Mouse (Mus musculus) MEL (cell line): Measurements from ENCODE around the gene Gm43720. TPM values are rescaled to one million over a fixed set of nuclear protein-coding genes. Genes with fewer than 3 reads are reported as not detected.
A peak's percentile ranks its signal among the peaks of the same experiment; 100 is the strongest.

Source experiments
- DNase-seq: peaks from one replicate; pipeline ENCODE4 v3.0.0; 2011; ENCODE audit warnings: low read depth, low spot score
- H3K27ac ChIP-seq: 2 replicates; pipeline ENCODE4 v1.5.1; 2012; ENCODE audit warnings: low read depth, mild to moderate bottlenecking, control low read depth, low read length, moderate library complexity; ENCODE audit not compliant: control insufficient read depth
- H3K27me3 ChIP-seq, 2 experiments: fragments of 150-350 bp in 1 of 2; sonication (generic) in 1 of 2; 2 replicates each; pipeline ENCODE4 v1.6.1; 2012; ENCODE audit warnings: low read length in 2 of 2, mild to moderate bottlenecking in 2 of 2, improper control_type of control experiment in 1 of 2, moderate library complexity in 1 of 2; ENCODE audit not compliant: insufficient read depth in 2 of 2, control insufficient read depth in 1 of 2
- H3K36me3 ChIP-seq, 2 experiments: 2 replicates each; pipeline ENCODE4 v1.6.1; 2012 to 2014; ENCODE audit warnings: low read length in 2 of 2, improper control_type of control experiment in 1 of 2, inconsistent platforms in 1 of 2, mild to moderate bottlenecking in 1 of 2; ENCODE audit not compliant: insufficient read depth in 2 of 2, control insufficient read depth in 1 of 2
- H3K4me1 ChIP-seq, 2 experiments: fragments of 150-350 bp in 1 of 2; sonication (generic) in 1 of 2; 2 replicates each; pipeline ENCODE4 v1.6.1; 2012; ENCODE audit warnings: low read length in 2 of 2, improper control_type of control experiment in 1 of 2, mild to moderate bottlenecking in 1 of 2; ENCODE audit not compliant: insufficient read depth in 2 of 2, control insufficient read depth in 1 of 2
- H3K4me3 ChIP-seq, 2 experiments: fragments of 150-350 bp in 1 of 2; sonication (generic) in 1 of 2; 2 replicates each; pipeline ENCODE4 v1.5.1; 2012; ENCODE audit warnings: low read depth in 2 of 2, low read length in 2 of 2, mild to moderate bottlenecking in 2 of 2, moderate library complexity in 2 of 2, control low read depth in 1 of 2, improper control_type of control experiment in 1 of 2; ENCODE audit not compliant: control insufficient read depth in 1 of 2, insufficient read depth in 1 of 2
- H3K79me2 ChIP-seq: 2 replicates; pipeline ENCODE4 v1.6.1; 2012; ENCODE audit warnings: mild to moderate bottlenecking, low read length, moderate library complexity; ENCODE audit not compliant: control insufficient read depth, poor library complexity, insufficient read depth
- H3K9ac ChIP-seq: 2 replicates; pipeline ENCODE4 v1.6.1; 2012; ENCODE audit warnings: low read depth, mild to moderate bottlenecking, control low read depth, low read length, moderate library complexity; ENCODE audit not compliant: control insufficient read depth, poor library complexity, severe bottlenecking
- H3K9me3 ChIP-seq: fragments of 150-350 bp; sonication (generic); replicated peaks from 2 replicates; pipeline ENCODE4 v1.6.1; 2012; ENCODE audit warnings: mild to moderate bottlenecking, low read length, improper control_type of control experiment, moderate library complexity; ENCODE audit not compliant: insufficient read depth
- BHLHE40 ChIP-seq: IDR thresholded peaks from 2 replicates; pipeline ENCODE4 v1.6.1; 2012; ENCODE audit warnings: low read depth, mild to moderate bottlenecking, inconsistent platforms, low read length, improper control_type of control experiment, borderline replicate concordance
- CHD1 ChIP-seq: IDR thresholded peaks from 2 replicates; pipeline ENCODE4 v1.6.1; 2012; ENCODE audit warnings: low read depth, mild to moderate bottlenecking, inconsistent platforms, low read length, improper control_type of control experiment
- CTCF ChIP-seq, 3 experiments: IDR thresholded peaks in 2 of 3; conservative IDR thresholded peaks in 1 of 3; 2 replicates each; pipeline ENCODE4 v1.5.1; 2011 to 2012; ENCODE audit warnings: low read length in 3 of 3, low read depth in 2 of 3, mild to moderate bottlenecking in 2 of 3, improper control_type of control experiment in 1 of 3, inconsistent platforms in 1 of 3, mixed read lengths in 1 of 3, moderate library complexity in 1 of 3; ENCODE audit not compliant: control insufficient read depth in 1 of 3, insufficient read depth in 1 of 3, poor library complexity in 1 of 3, severe bottlenecking in 1 of 3
- E2F4 ChIP-seq: IDR thresholded peaks from 2 replicates; pipeline ENCODE4 v1.6.1; 2011; ENCODE audit warnings: low read depth, low read length, improper control_type of control experiment, borderline replicate concordance
- ELF1 ChIP-seq: IDR thresholded peaks from 2 replicates; pipeline ENCODE4 v1.6.1; 2014; ENCODE audit warnings: low read depth, mild to moderate bottlenecking, inconsistent platforms, low read length, improper control_type of control experiment, moderate library complexity
- EP300 ChIP-seq, 2 experiments: IDR thresholded peaks; 2 replicates each; pipeline ENCODE4 v1.6.1; 2011; ENCODE audit warnings: improper control_type of control experiment in 2 of 2, low read length in 2 of 2, low read depth in 1 of 2, mild to moderate bottlenecking in 1 of 2
- ETS1 ChIP-seq: IDR thresholded peaks from 2 replicates; pipeline ENCODE4 v1.6.1; 2012; ENCODE audit warnings: low read depth, mild to moderate bottlenecking, inconsistent platforms, low read length, improper control_type of control experiment, moderate library complexity
- GABPA ChIP-seq: IDR thresholded peaks from 2 replicates; pipeline ENCODE4 v1.6.1; 2012; ENCODE audit warnings: low read depth, mild to moderate bottlenecking, inconsistent platforms, low read length, improper control_type of control experiment, moderate library complexity
- GATA1 ChIP-seq: IDR thresholded peaks from 2 replicates; pipeline ENCODE4 v1.6.1; 2011; ENCODE audit warnings: low read depth, low read length, improper control_type of control experiment
- HCFC1 ChIP-seq: IDR thresholded peaks from 2 replicates; pipeline ENCODE4 v1.6.1; 2012; ENCODE audit warnings: low read depth, mild to moderate bottlenecking, inconsistent platforms, low read length, improper control_type of control experiment, moderate library complexity
- JUND ChIP-seq: IDR thresholded peaks from 2 replicates; pipeline ENCODE4 v1.6.1; 2011; ENCODE audit warnings: low read depth, mild to moderate bottlenecking, improper control_type of control experiment, low read length
- KAT2A ChIP-seq: conservative IDR thresholded peaks from 2 replicates; pipeline ENCODE4 v1.6.1; 2012; ENCODE audit warnings: low read depth, low read length, improper control_type of control experiment, inconsistent platforms
- MAFK ChIP-seq: IDR thresholded peaks from 2 replicates; pipeline ENCODE4 v1.6.1; 2011; ENCODE audit warnings: low read depth, mild to moderate bottlenecking, low read length, improper control_type of control experiment, borderline replicate concordance
- MAX ChIP-seq: IDR thresholded peaks from 2 replicates; pipeline ENCODE4 v1.6.1; 2011; ENCODE audit warnings: low read length, improper control_type of control experiment
- MAZ ChIP-seq: IDR thresholded peaks from 2 replicates; pipeline ENCODE4 v1.6.1; 2012; ENCODE audit warnings: low read depth, mild to moderate bottlenecking, inconsistent platforms, low read length, improper control_type of control experiment
- MXI1 ChIP-seq: IDR thresholded peaks from 2 replicates; pipeline ENCODE4 v1.6.1; 2011; ENCODE audit warnings: mild to moderate bottlenecking, low read depth, low read length, improper control_type of control experiment
- MYB ChIP-seq: IDR thresholded peaks from 2 replicates; pipeline ENCODE4 v1.6.1; 2011; ENCODE audit warnings: mild to moderate bottlenecking, low read depth, low read length, improper control_type of control experiment
- MYC ChIP-seq: IDR thresholded peaks from 2 replicates; pipeline ENCODE4 v1.6.1; 2011; ENCODE audit warnings: low read depth, mild to moderate bottlenecking, low read length, improper control_type of control experiment, moderate library complexity
- NELFE ChIP-seq: IDR thresholded peaks from 2 replicates; pipeline ENCODE4 v1.6.1; 2011; ENCODE audit warnings: low read depth, low read length, improper control_type of control experiment
- NRF1 ChIP-seq: IDR thresholded peaks from 2 replicates; pipeline ENCODE4 v1.6.1; 2014; ENCODE audit warnings: low read depth, mild to moderate bottlenecking, inconsistent platforms, low read length, improper control_type of control experiment, moderate library complexity; ENCODE audit not compliant: poor library complexity, insufficient read depth, severe bottlenecking
- POLR2A ChIP-seq, 2 experiments: IDR thresholded peaks; 2 replicates each; pipeline ENCODE4 v1.6.1; 2011 to 2012; ENCODE audit warnings: low read length in 2 of 2, mild to moderate bottlenecking in 2 of 2, control low read depth in 1 of 2, improper control_type of control experiment in 1 of 2, low read depth in 1 of 2, moderate library complexity in 1 of 2; ENCODE audit not compliant: control insufficient read depth in 1 of 2, insufficient read depth in 1 of 2, poor library complexity in 1 of 2
- POLR2AphosphoS5 ChIP-seq: IDR thresholded peaks from 2 replicates; pipeline ENCODE4 v1.6.1; 2012; ENCODE audit warnings: low read depth, borderline replicate concordance, mild to moderate bottlenecking, inconsistent platforms, low read length, moderate library complexity, mixed read lengths
- RAD21 ChIP-seq: IDR thresholded peaks from 2 replicates; pipeline ENCODE4 v1.6.1; 2011; ENCODE audit warnings: mild to moderate bottlenecking, low read depth, low read length, improper control_type of control experiment
- RCOR1 ChIP-seq: IDR thresholded peaks from 2 replicates; pipeline ENCODE4 v1.6.1; 2012; ENCODE audit warnings: low read depth, mild to moderate bottlenecking, inconsistent platforms, low read length, improper control_type of control experiment
- SIN3A ChIP-seq: IDR thresholded peaks from 2 replicates; pipeline ENCODE4 v1.6.1; 2012; ENCODE audit warnings: low read length, improper control_type of control experiment, inconsistent platforms
- SMC3 ChIP-seq: IDR thresholded peaks from 2 replicates; pipeline ENCODE4 v1.6.1; 2011; ENCODE audit warnings: low read depth, low read length, improper control_type of control experiment
- TAL1 ChIP-seq: IDR thresholded peaks from 2 replicates; pipeline ENCODE4 v1.6.1; 2012; ENCODE audit warnings: mild to moderate bottlenecking, inconsistent platforms, low read length, moderate library complexity, mixed read lengths
- TBP ChIP-seq: IDR thresholded peaks from 2 replicates; pipeline ENCODE4 v1.8.0; 2011; ENCODE audit warnings: low read depth, low read length, improper control_type of control experiment
- ZC3H11A ChIP-seq: IDR thresholded peaks from 2 replicates; pipeline ENCODE4 v1.6.1; 2012; ENCODE audit warnings: low read depth, mild to moderate bottlenecking, inconsistent platforms, low read length, improper control_type of control experiment
- ZNF384 ChIP-seq: IDR thresholded peaks from 2 replicates; pipeline ENCODE4 v1.6.1; 2012; ENCODE audit warnings: low read depth, mild to moderate bottlenecking, inconsistent platforms, low read length, improper control_type of control experiment
- polyA plus RNA-seq, 2 experiments: library from polyadenylated mRNA; stranded (reverse) in 1 of 2; unstranded in 1 of 2; fragments of >175 nt in 1 of 2; fragments of >200 nt in 1 of 2; gene quantifications; 2 replicates each; pipeline versions ENCODE4 v1.2.1 to v1.2.4; 2012; ENCODE audit warnings: low replicate concordance in 2 of 2, low read depth in 1 of 2; ENCODE audit not compliant: insufficient read length in 2 of 2, insufficient read depth in 1 of 2, missing spikeins in 1 of 2
- total RNA-seq: library from RNA; depleted of rRNA; stranded (reverse); fragments of 300-350 nt; gene quantifications from 2 replicates; pipeline ENCODE4 v1.2.3, GENCODE M21; 2012

The Gm43720 gene
- total and polyA plus RNA-seq, 3 experiments, result not detected

- TF ChIP-seq SIN3A, result no peak
- TF ChIP-seq SMC3, result peak; percentile 72
- TF ChIP-seq NELFE, result no peak
- TF ChIP-seq ETS1, result no peak
- 0 out of 2 replicates have a peak, but pooled peaks have one; percentile 34 for TF ChIP-seq TBP
- TF ChIP-seq POLR2AphosphoS5, result no peak
- TF ChIP-seq HCFC1, result no peak
- no peak for TF ChIP-seq CHD1
- TF ChIP-seq E2F4, result no peak
- TF ChIP-seq MAZ, result no peak
- TF ChIP-seq MYC, result no peak; the same call in 1 of the 2 replicates
- TF ChIP-seq POLR2A (IDR thresholded peaks at IDR 0.05; ENCODE audit: control insufficient read depth in 1 of 2, insufficient read depth in 1 of 2, low read depth in 1 of 2, low read length in 2 of 2, poor library complexity in 1 of 2), result no peak
- TF ChIP-seq NRF1, result no peak
- peak; percentile 46 for TF ChIP-seq RAD21
- 0 out of 2 replicates have a peak, but pooled peaks have one; percentile 36 for TF ChIP-seq JUND
- no peak for TF ChIP-seq MXI1
- TF ChIP-seq KAT2A, result no peak
- TF ChIP-seq EP300 (IDR thresholded peaks at IDR 0.05; ENCODE audit: low read depth in 1 of 2, low read length in 2 of 2), result no peak
- peak; percentile 81 to 95 (median 84) for TF ChIP-seq CTCF (IDR thresholded peaks at IDR 0.05 in 2 of 3, conservative IDR thresholded peaks at IDR 0.05 in 1 of 3; ENCODE audit: control insufficient read depth in 1 of 3, insufficient read depth in 1 of 3, low read depth in 2 of 3, low read length in 3 of 3, poor library complexity in 1 of 3, severe bottlenecking in 1 of 3)
- TF ChIP-seq ZC3H11A, result peak; percentile 14
- 0 out of 2 replicates have a peak, but pooled peaks have one; percentile 29 for TF ChIP-seq MAX
- no peak for TF ChIP-seq GATA1
- TF ChIP-seq, all 39 proteins: peak for 7
- DNase-seq, result peak; percentile 84
- no peak overlapping the region for H3K27ac ChIP-seq
- no peaks in the 10 kb centered on the region for H3K27me3 ChIP-seq
- peaks cover 0 to 19% of the 10 kb centered on the region in 2 experiments; a peak in 2 of 4 replicates for H3K36me3 ChIP-seq
- no peak overlapping the region for H3K9ac ChIP-seq
- H3K79me2 ChIP-seq, result no peaks in the 10 kb centered on the region
- no peaks in the 10 kb centered on the region for H3K9me3 ChIP-seq
- peaks cover 10 to 19% of the 10 kb centered on the region in 2 experiments for H3K4me1 ChIP-seq
- no peak overlapping the region for H3K4me3 ChIP-seq
Observed at GRCm38 (mm10) chr5:138228026-138228425, 51.7 kb downstream of the Gm43720 start.

- H3K27ac ChIP-seq, result peak overlapping the region; percentile 14; the same call in 1 of the 2 replicates
- peaks cover 0 to 19% of the 10 kb centered on the region in 2 experiments; a peak in 2 of 4 replicates for H3K36me3 ChIP-seq
- H3K9ac ChIP-seq, result no peak overlapping the region
- no peak overlapping the region for H3K4me3 ChIP-seq
- no peaks in the 10 kb centered on the region for H3K27me3 ChIP-seq
- peak; percentile 92 for DNase-seq
- no peaks in the 10 kb centered on the region for H3K79me2 ChIP-seq
- peaks cover 10 to 19% of the 10 kb centered on the region in 2 experiments for H3K4me1 ChIP-seq
- no peaks in the 10 kb centered on the region for H3K9me3 ChIP-seq
- TF ChIP-seq RCOR1 (peak; percentile 99), ZNF384 (0 out of 2 replicates have a peak, but pooled peaks have one; percentile 27), POLR2A (IDR thresholded peaks at IDR 0.05; ENCODE audit: control insufficient read depth in 1 of 2, insufficient read depth in 1 of 2, low read depth in 1 of 2, low read length in 2 of 2, poor library complexity in 1 of 2) (no peak), BHLHE40 (peak; percentile 68; the same call in 1 of the 2 replicates), GABPA (no peak), ETS1 (peak; percentile 89), MYB (peak; percentile 98), ELF1 (0 out of 2 replicates have a peak, but pooled peaks have one; percentile 21), MXI1 (peak; percentile 85), ZC3H11A (no peak), NRF1 (no peak), SIN3A (peak; percentile 93), JUND (peak; percentile 74), NELFE (no peak), HCFC1 (peak; percentile 35), TAL1 (peak; percentile 92), MYC (peak; percentile 96), MAX (peak; percentile 92), MAFK (peak; percentile 89; the same call in 1 of the 2 replicates), GATA1 (peak; percentile 99)
Observed at GRCm38 (mm10) chr5:138227367-138227766, 52.4 kb downstream of the Gm43720 start.
